Mouse (Mus musculus) limb, embryonic 14.5 days (tissue): ENCODE data around the gene Chml. TPM values are rescaled to one million over a fixed set of nuclear protein-coding genes. Genes with fewer than 3 reads are reported as not detected.

Experiments
- ATAC-seq: fragments of 200-750 bp; cut with Nextera tagmentation; 2 replicates; pipeline ENCODE4 v1.8.0; 2017; ENCODE audit warnings: low read depth, moderate number of reproducible peaks, moderate TSS enrichment; ENCODE audit not compliant: low FRiP score
- DNase-seq: peaks from one replicate; pipeline ENCODE4 v3.0.0-alpha.2; 2015; ENCODE audit warnings: low spot score
- H3K27ac ChIP-seq: fragments of 300-500 bp; sonication (generic); replicated peaks from 2 replicates; pipeline ENCODE4 v1.5.1; 2014; ENCODE audit warnings: low read depth, mild to moderate bottlenecking, low read length, moderate library complexity, mixed read lengths
- H3K27me3 ChIP-seq: fragments of 300-500 bp; sonication (generic); 2 replicates; pipeline ENCODE4 v1.6.1; 2014; ENCODE audit warnings: low read length, mixed read lengths; ENCODE audit not compliant: control insufficient read depth, insufficient read depth
- H3K36me3 ChIP-seq: fragments of 300-500 bp; sonication (generic); 2 replicates; pipeline ENCODE4 v1.6.1; 2014; ENCODE audit warnings: mild to moderate bottlenecking, low read length, moderate library complexity, mixed read lengths; ENCODE audit not compliant: control insufficient read depth, insufficient read depth
- H3K4me1 ChIP-seq: fragments of 300-500 bp; sonication (generic); 2 replicates; pipeline ENCODE4 v1.6.1; 2014; ENCODE audit warnings: antibody characterized with exemption, low read length, mixed read lengths; ENCODE audit not compliant: control insufficient read depth, insufficient read depth
- H3K4me2 ChIP-seq: fragments of 300-500 bp; sonication (generic); replicated peaks from 2 replicates; pipeline ENCODE4 v1.6.1; 2014; ENCODE audit warnings: low read depth, mild to moderate bottlenecking, low read length, moderate library complexity; ENCODE audit not compliant: severe bottlenecking
- H3K4me3 ChIP-seq: fragments of 300-500 bp; sonication (generic); replicated peaks from 2 replicates; pipeline ENCODE4 v1.5.1; 2014; ENCODE audit warnings: low read length
- H3K9ac ChIP-seq: fragments of 300-500 bp; sonication (generic); 2 replicates; pipeline ENCODE4 v1.6.1; 2014; ENCODE audit warnings: mild to moderate bottlenecking, low read depth, low read length, moderate library complexity; ENCODE audit not compliant: severe bottlenecking
- H3K9me3 ChIP-seq: fragments of 300-500 bp; sonication (generic); 2 replicates; pipeline ENCODE4 v1.6.1; 2016; ENCODE audit warnings: low read length; ENCODE audit not compliant: control insufficient read depth
- POLR2A ChIP-seq: fragments of 200-500 bp; IDR thresholded peaks from 2 replicates; pipeline ENCODE4 v1.8.0; 2012; ENCODE audit warnings: inconsistent platforms, mild to moderate bottlenecking, moderate library complexity, borderline replicate concordance; ENCODE audit not compliant: insufficient read depth, insufficient read length; ENCODE audit errors: extremely low read depth
- WGBS: fragments of 180-500 bp; shearing (Covaris S2); extraction: QIAGEN DNeasy Blood & Tissue Kit; methylation state at CpG from one replicate; pipeline ENCODE4 v1.1.7; 2014; 5-methylcytosine and 5-hydroxymethylcytosine counted together
- polyA plus RNA-seq, 2 experiments: library from polyadenylated mRNA; depleted of rRNA in 1 of 2; stranded (reverse) in 1 of 2; unstranded in 1 of 2; fragments of >200 nt; fragmentation: Nextera tagmentation in 1 of 2; extraction: Ambion mirVana in 1 of 2; gene quantifications; 2 replicates each; pipeline versions ENCODE4 v1.2.1 to v1.2.3; 2012 to 2014

The Chml gene
- polyA plus RNA-seq, 2 experiments = 1.5 to 2.2 TPM

DNA sequence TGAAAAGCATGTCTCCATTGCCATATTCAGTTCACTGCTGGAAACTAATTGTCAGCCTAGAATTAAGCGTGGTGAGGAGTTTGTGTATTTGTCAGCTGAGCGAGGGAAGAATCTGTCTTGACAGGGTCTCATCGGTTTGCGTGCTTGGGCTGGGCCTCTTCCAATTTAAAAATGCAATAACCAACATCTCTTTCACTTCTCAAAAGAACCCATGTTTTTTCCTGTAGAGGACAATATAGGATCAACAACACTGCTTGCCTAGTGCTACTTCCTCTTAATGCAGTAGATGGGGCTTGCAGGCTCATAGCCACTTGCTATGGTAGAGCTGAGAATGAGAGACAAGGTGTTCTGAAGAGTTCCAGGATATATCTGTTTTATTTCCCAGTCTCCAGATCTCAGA is 32.8 kb downstream of the Chml start:
- 94% methylated on average over 4 of the region's 4 CpGs for WGBS
- Histone ChIP-seq H3K9me3 (no peaks in the 10 kb centered on the region), H3K9ac (no peak overlapping the region), H3K4me2 (no peak overlapping the region), H3K4me1 (no peaks in the 10 kb centered on the region), H3K27ac (no peak overlapping the region), H3K4me3 (no peak overlapping the region), H3K36me3 (no peaks in the 10 kb centered on the region), H3K27me3 (no peaks in the 10 kb centered on the region)
- DNase-seq = no peak
- ATAC-seq = no peak
- no peak for TF ChIP-seq POLR2A

- no peaks in the 10 kb centered on the region for H3K4me1 ChIP-seq
- H3K9ac ChIP-seq = no peak overlapping the region
- H3K4me3 ChIP-seq = no peak overlapping the region
- no peaks in the 10 kb centered on the region for H3K36me3 ChIP-seq
- no peaks in the 10 kb centered on the region for H3K27me3 ChIP-seq
- WGBS = 91% methylated on average over 4 of the region's 4 CpGs
- H3K9me3 ChIP-seq = no peaks in the 10 kb centered on the region
- H3K27ac ChIP-seq = no peak overlapping the region
- TF ChIP-seq POLR2A = no peak
- no peak overlapping the region for H3K4me2 ChIP-seq
- no peak for DNase-seq
- no peak for ATAC-seq
Measured at GRCm38 (mm10) chr1:175648615-175649014, 44.1 kb downstream of the Chml start.

GRCm38 (mm10) chr1:175646952-175647351 is 45.7 kb downstream of the Chml start:
- Histone ChIP-seq H3K4me3 (no peak overlapping the region), H3K36me3 (no peaks in the 10 kb centered on the region), H3K4me2 (no peak overlapping the region), H3K4me1 (no peaks in the 10 kb centered on the region), H3K27me3 (no peaks in the 10 kb centered on the region), H3K9ac (no peak overlapping the region), H3K27ac (no peak overlapping the region), H3K9me3 (no peaks in the 10 kb centered on the region)
- 40% methylated on average over 9 of the region's 9 CpGs for WGBS
- ATAC-seq = no peak
- TF ChIP-seq POLR2A = no peak
- no peak for DNase-seq

- H3K4me2 ChIP-seq = no peak overlapping the region
- no peak overlapping the region for H3K4me3 ChIP-seq
- no peak overlapping the region for H3K27ac ChIP-seq
- WGBS = 54% methylated on average over 5 of the region's 5 CpGs
- TF ChIP-seq POLR2A = no peak
- no peak overlapping the region for H3K9ac ChIP-seq
- ATAC-seq = no peak
- H3K36me3 ChIP-seq = no peaks in the 10 kb centered on the region
- no peaks in the 10 kb centered on the region for H3K9me3 ChIP-seq
- DNase-seq = no peak
- H3K27me3 ChIP-seq = no peaks in the 10 kb centered on the region
- no peaks in the 10 kb centered on the region for H3K4me1 ChIP-seq
Measured at GRCm38 (mm10) chr1:175643496-175644265, 49.0 kb downstream of the Chml start.

- Histone ChIP-seq H3K9me3 (no peaks in the 10 kb centered on the region), H3K27ac (no peak overlapping the region), H3K36me3 (no peaks in the 10 kb centered on the region), H3K4me2 (no peak overlapping the region), H3K4me3 (no peak overlapping the region), H3K4me1 (no peaks in the 10 kb centered on the region), H3K9ac (no peak overlapping the region), H3K27me3 (no peaks in the 10 kb centered on the region)
- no peak for TF ChIP-seq POLR2A
- 79% methylated on average over 6 of the region's 6 CpGs for WGBS
- DNase-seq (no peak), ATAC-seq (no peak)
Measured at GRCm38 (mm10) chr1:175640435-175641150, 52.1 kb downstream of the Chml start.
